Mouse (Mus musculus): ENCODE results near the gene Lrrn4.

The Lrrn4 gene

GRCm38 (mm10) chr2:132870286-132870685 is 10.4 kb downstream of the Lrrn4 start:
- DNase-seq (ENCODE audit: inconsistent ontology term): no peak

GRCm38 (mm10) chr2:132869682-132870081 is 11.0 kb downstream of the Lrrn4 start:
- no peak for DNase-seq (ENCODE audit: inconsistent ontology term)

- no peak for DNase-seq (ENCODE audit: inconsistent ontology term)
Observed at GRCm38 (mm10) chr2:132867521-132867920, 13.2 kb downstream of the Lrrn4 start.

GRCm38 (mm10) chr2:132863325-132863724 is 17.4 kb downstream of the Lrrn4 start:
- no peak for DNase-seq (ENCODE audit: inconsistent ontology term)

- DNase-seq (ENCODE audit: inconsistent ontology term): no peak
Observed at GRCm38 (mm10) chr2:132861456-132861855, 19.2 kb downstream of the Lrrn4 start.

GRCm38 (mm10) chr2:132860435-132860834 is 20.3 kb downstream of the Lrrn4 start:
- DNase-seq (ENCODE audit: inconsistent ontology term): no peak

GRCm38 (mm10) chr2:132856333-132856732 is 24.4 kb downstream of the Lrrn4 start:
- DNase-seq (ENCODE audit: inconsistent ontology term): no peak

- DNase-seq (ENCODE audit: inconsistent ontology term): no peak
Observed at GRCm38 (mm10) chr2:132853051-132853450, 27.6 kb downstream of the Lrrn4 start.

- no peak for DNase-seq (ENCODE audit: inconsistent ontology term)
Observed at GRCm38 (mm10) chr2:132849141-132849540, 31.6 kb downstream of the Lrrn4 start.

- no peak for DNase-seq (ENCODE audit: inconsistent ontology term)
Observed at GRCm38 (mm10) chr2:132848361-132848760, 32.3 kb downstream of the Lrrn4 start.

- DNase-seq (ENCODE audit: inconsistent ontology term): peak; percentile 25
Observed at GRCm38 (mm10) chr2:132847581-132847980, 33.1 kb downstream of the Lrrn4 start.

GRCm38 (mm10) chr2:132846407-132847358 is 34.0 kb downstream of the Lrrn4 start, which contains the start of gene Crls1:
Crls1 (plus strand) TSS chr2:132846666.
- peak; percentile 97 for DNase-seq (ENCODE audit: inconsistent ontology term)

GRCm38 (mm10) chr2:132841071-132841470 is 39.6 kb downstream of the Lrrn4 start:
- no peak for DNase-seq (ENCODE audit: inconsistent ontology term)
